Mouse (Mus musculus): ENCODE measurements around the gene Ccl6. TPM values are rescaled to one million over a fixed set of nuclear protein-coding genes. Genes with fewer than 3 reads are reported as not detected.

The Ccl6 gene
- 4.9 and 10.4 TPM in 2 replicates for polyA plus RNA-seq (2012; rRNA removed)

DNA sequence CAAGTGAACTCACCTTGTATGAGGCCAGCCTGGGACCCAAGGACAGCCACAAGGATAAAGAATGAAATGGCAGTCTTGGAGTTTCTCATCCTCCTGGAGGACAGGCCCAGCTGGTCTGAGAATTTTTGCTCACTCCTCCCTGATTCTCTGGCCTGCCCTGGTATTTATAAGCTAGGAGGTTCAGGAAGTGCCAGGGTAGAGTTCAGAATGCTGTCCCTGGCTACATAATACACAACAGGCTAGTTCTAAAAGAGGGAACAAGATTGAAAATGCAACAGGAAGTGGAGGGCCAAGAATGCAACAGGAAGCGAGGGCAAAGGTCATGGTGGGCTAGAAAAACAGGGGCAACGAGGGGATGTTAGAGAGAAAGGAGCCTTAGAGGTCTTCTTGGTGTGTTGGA, at the start of gene Ccl6:
Gene Ccl6, minus strand, starts transcription at position 235 of the 400 bp plus-strand sequence.
- Histone ChIP-seq H3K4me1 (replicated peaks; ENCODE audit: control insufficient read depth, insufficient read depth, low read length) (peaks cover 5% of the 10 kb centered on the region), H3K27me3 (ENCODE audit: control insufficient read depth, insufficient read depth, low read length) (no peaks in the 10 kb centered on the region), H3K27ac (ENCODE audit: control insufficient read depth, insufficient read depth, low read length) (peak within 1 kb of the TSS; percentile 29; the same call in 1 of the 2 replicates), H3K36me3 (ENCODE audit: control insufficient read depth, insufficient read depth, low read length) (no peaks in the 10 kb centered on the region), H3K4me3 (ENCODE audit: control insufficient read depth, insufficient read depth, low read length) (no peak within 1 kb of the TSS)
- no peak for DNase-seq
- WGBS, result 40% methylated on average over 2 of the region's 2 CpGs
- TF ChIP-seq CTCF (IDR thresholded peaks at IDR 0.05; ENCODE audit: borderline replicate concordance, control insufficient read depth, extremely low read depth, insufficient read depth, low read length, poor library complexity) (no peak), POLR2A (IDR thresholded peaks at IDR 0.05; ENCODE audit: control insufficient read depth, extremely low read depth, insufficient read depth, low read length, poor library complexity) (no peak)

DNA sequence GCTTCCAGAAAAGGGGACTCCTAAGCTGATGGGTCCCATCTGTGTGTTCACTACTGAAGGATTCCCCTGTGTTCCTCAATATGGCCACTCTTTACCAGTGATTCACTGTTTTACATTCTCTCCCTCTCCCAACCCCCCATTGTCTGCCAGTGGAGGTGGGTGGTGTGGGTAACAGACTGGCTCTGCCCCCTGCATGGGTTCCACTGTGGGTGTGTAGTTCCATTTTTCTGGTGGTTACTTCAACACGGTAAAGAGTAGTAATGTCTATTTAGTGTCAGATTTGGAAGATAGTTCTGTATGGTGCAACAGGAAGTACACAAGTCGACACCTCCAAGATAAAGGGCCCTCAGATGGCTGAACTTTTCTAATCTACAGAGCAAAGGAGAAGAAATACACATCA, 48.3 kb upstream of the Ccl6 start:
- WGBS, result 4% methylated on average over 2 of the region's 2 CpGs
- H3K27ac ChIP-seq (ENCODE audit: control insufficient read depth, insufficient read depth, low read length), result peak overlapping the region; percentile 75

DNA sequence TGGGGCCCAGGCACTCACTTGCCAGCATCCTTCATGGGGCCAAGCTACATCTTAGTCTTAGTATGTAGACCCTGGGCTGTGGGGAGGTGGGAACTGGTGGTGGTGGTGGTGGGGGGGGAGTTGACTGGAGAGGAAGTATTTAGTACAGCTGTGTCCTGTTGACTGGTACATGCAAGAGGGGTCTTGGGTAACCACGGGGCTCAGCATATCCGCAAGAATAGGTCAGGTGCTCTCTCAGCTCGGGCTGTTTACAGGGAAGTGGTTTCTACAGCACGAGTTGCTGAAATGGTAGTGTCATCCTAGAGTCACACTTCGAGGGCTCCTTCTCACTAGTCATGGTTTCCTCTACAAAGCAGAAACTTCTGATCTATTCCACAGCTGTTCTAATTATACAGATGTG, 47.3 kb upstream of the Ccl6 start:
- Histone ChIP-seq H3K4me1 (replicated peaks; ENCODE audit: control insufficient read depth, insufficient read depth, low read length) (peaks cover 15% of the 10 kb centered on the region), H3K27ac (ENCODE audit: control insufficient read depth, insufficient read depth, low read length) (peak overlapping the region; percentile 97), H3K4me3 (ENCODE audit: control insufficient read depth, insufficient read depth, low read length) (peak overlapping the region; percentile 2; the same call in 1 of the 2 replicates), H3K36me3 (ENCODE audit: control insufficient read depth, insufficient read depth, low read length) (no peaks in the 10 kb centered on the region), H3K27me3 (ENCODE audit: control insufficient read depth, insufficient read depth, low read length) (no peaks in the 10 kb centered on the region)
- 6% methylated on average over 5 of the region's 5 CpGs for WGBS
- DNase-seq, result peak; percentile 68
- TF ChIP-seq POLR2A (IDR thresholded peaks at IDR 0.05; ENCODE audit: control insufficient read depth, extremely low read depth, insufficient read depth, low read length, poor library complexity) (no peak), CTCF (IDR thresholded peaks at IDR 0.05; ENCODE audit: borderline replicate concordance, control insufficient read depth, extremely low read depth, insufficient read depth, low read length, poor library complexity) (no peak)

More for the DNA sequence above, 48.3 kb upstream of the Ccl6 start:
- TF ChIP-seq CTCF (IDR thresholded peaks at IDR 0.05; ENCODE audit: borderline replicate concordance, control insufficient read depth, extremely low read depth, insufficient read depth, low read length, poor library complexity) (no peak), POLR2A (IDR thresholded peaks at IDR 0.05; ENCODE audit: control insufficient read depth, extremely low read depth, insufficient read depth, low read length, poor library complexity) (no peak)
- no peak overlapping the region for H3K4me3 ChIP-seq (ENCODE audit: control insufficient read depth, insufficient read depth, low read length)
- DNase-seq, result no peak
- H3K4me1 ChIP-seq (replicated peaks; ENCODE audit: control insufficient read depth, insufficient read depth, low read length), result peaks cover 15% of the 10 kb centered on the region
- H3K36me3 ChIP-seq (ENCODE audit: control insufficient read depth, insufficient read depth, low read length), result no peaks in the 10 kb centered on the region
- no peaks in the 10 kb centered on the region for H3K27me3 ChIP-seq (ENCODE audit: control insufficient read depth, insufficient read depth, low read length)

DNA sequence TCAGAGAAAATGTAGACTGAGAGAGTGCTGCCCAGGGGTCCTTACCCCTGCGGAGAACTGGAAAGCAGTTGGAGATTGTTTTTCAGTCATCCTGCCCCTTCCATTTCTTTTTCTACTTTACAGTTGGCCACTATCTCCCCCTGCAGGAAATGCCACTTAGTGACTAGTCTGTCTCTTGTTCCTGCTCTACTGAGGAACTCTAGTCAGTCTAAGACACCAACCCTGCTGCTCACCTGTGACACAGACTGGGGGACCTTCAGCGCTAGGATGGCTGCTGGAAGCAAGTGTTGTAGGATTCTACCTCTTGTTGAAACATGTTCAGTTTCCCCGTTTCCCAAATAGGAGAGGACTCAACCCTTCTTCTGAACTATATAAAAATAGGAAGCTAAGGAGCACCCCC, 46.6 kb upstream of the Ccl6 start:
- WGBS, result 24% methylated on average over 3 of the region's 3 CpGs
- no peak for TF ChIP-seq CTCF (IDR thresholded peaks at IDR 0.05; ENCODE audit: borderline replicate concordance, control insufficient read depth, extremely low read depth, insufficient read depth, low read length, poor library complexity)
- no peak for TF ChIP-seq POLR2A (IDR thresholded peaks at IDR 0.05; ENCODE audit: control insufficient read depth, extremely low read depth, insufficient read depth, low read length, poor library complexity)

GRCm38 (mm10) chr11:83638934-83639333, 46.0 kb upstream of the Ccl6 start:
- WGBS, result 57% methylated on average over 2 of the region's 2 CpGs
- TF ChIP-seq POLR2A (IDR thresholded peaks at IDR 0.05; ENCODE audit: control insufficient read depth, extremely low read depth, insufficient read depth, low read length, poor library complexity) (no peak), CTCF (IDR thresholded peaks at IDR 0.05; ENCODE audit: borderline replicate concordance, control insufficient read depth, extremely low read depth, insufficient read depth, low read length, poor library complexity) (no peak)
- Histone ChIP-seq H3K4me3 (ENCODE audit: control insufficient read depth, insufficient read depth, low read length) (no peak overlapping the region), H3K27ac (ENCODE audit: control insufficient read depth, insufficient read depth, low read length) (peak overlapping the region; percentile 96), H3K4me1 (replicated peaks; ENCODE audit: control insufficient read depth, insufficient read depth, low read length) (peaks cover 17% of the 10 kb centered on the region), H3K27me3 (ENCODE audit: control insufficient read depth, insufficient read depth, low read length) (no peaks in the 10 kb centered on the region), H3K36me3 (ENCODE audit: control insufficient read depth, insufficient read depth, low read length) (no peaks in the 10 kb centered on the region)
- no peak for DNase-seq

More for the DNA sequence above, 46.6 kb upstream of the Ccl6 start:
- Histone ChIP-seq H3K36me3 (ENCODE audit: control insufficient read depth, insufficient read depth, low read length) (no peaks in the 10 kb centered on the region), H3K27ac (ENCODE audit: control insufficient read depth, insufficient read depth, low read length) (peak overlapping the region; percentile 96), H3K4me3 (ENCODE audit: control insufficient read depth, insufficient read depth, low read length) (no peak overlapping the region), H3K27me3 (ENCODE audit: control insufficient read depth, insufficient read depth, low read length) (no peaks in the 10 kb centered on the region), H3K4me1 (replicated peaks; ENCODE audit: control insufficient read depth, insufficient read depth, low read length) (peaks cover 15% of the 10 kb centered on the region)
- DNase-seq, result peak; percentile 64

GRCm38 (mm10) chr11:83636742-83637235, 43.9 kb upstream of the Ccl6 start:
- no peak overlapping the region for H3K4me3 ChIP-seq (ENCODE audit: control insufficient read depth, insufficient read depth, low read length)
- no peaks in the 10 kb centered on the region for H3K36me3 ChIP-seq (ENCODE audit: control insufficient read depth, insufficient read depth, low read length)
- no peak for DNase-seq
- TF ChIP-seq CTCF (IDR thresholded peaks at IDR 0.05; ENCODE audit: borderline replicate concordance, control insufficient read depth, extremely low read depth, insufficient read depth, low read length, poor library complexity), result no peak
- TF ChIP-seq POLR2A (IDR thresholded peaks at IDR 0.05; ENCODE audit: control insufficient read depth, extremely low read depth, insufficient read depth, low read length, poor library complexity), result no peak
- WGBS, result 83% methylated on average over 1 of the region's 1 CpGs
- H3K27ac ChIP-seq (ENCODE audit: control insufficient read depth, insufficient read depth, low read length), result no peak overlapping the region
- peaks cover 17% of the 10 kb centered on the region for H3K4me1 ChIP-seq (replicated peaks; ENCODE audit: control insufficient read depth, insufficient read depth, low read length)
- H3K27me3 ChIP-seq (ENCODE audit: control insufficient read depth, insufficient read depth, low read length), result no peaks in the 10 kb centered on the region

DNA sequence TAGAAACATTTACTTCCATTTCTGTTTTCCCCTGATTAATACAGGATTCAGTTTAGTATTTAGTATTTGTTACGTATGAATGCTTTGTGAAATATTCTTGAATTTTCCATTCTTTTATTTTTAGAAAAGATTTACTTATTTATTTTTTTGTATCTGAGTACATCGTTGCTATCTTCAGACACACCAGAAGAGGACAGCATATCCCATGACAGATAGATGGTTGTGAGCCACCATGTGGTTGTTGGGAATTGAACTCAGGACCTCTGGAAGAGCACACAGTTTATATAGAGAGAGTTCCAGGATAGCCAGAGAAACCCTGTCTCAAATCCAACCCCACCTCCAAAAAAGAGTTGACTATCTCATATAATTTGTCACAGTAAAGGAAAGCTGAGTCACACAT, 42.0 kb upstream of the Ccl6 start:
- Histone ChIP-seq H3K36me3 (ENCODE audit: control insufficient read depth, insufficient read depth, low read length) (no peaks in the 10 kb centered on the region), H3K27me3 (ENCODE audit: control insufficient read depth, insufficient read depth, low read length) (no peaks in the 10 kb centered on the region), H3K4me1 (replicated peaks; ENCODE audit: control insufficient read depth, insufficient read depth, low read length) (peaks cover 9% of the 10 kb centered on the region), H3K27ac (ENCODE audit: control insufficient read depth, insufficient read depth, low read length) (no peak overlapping the region), H3K4me3 (ENCODE audit: control insufficient read depth, insufficient read depth, low read length) (no peak overlapping the region)
- TF ChIP-seq CTCF (IDR thresholded peaks at IDR 0.05; ENCODE audit: borderline replicate concordance, control insufficient read depth, extremely low read depth, insufficient read depth, low read length, poor library complexity) (no peak), POLR2A (IDR thresholded peaks at IDR 0.05; ENCODE audit: control insufficient read depth, extremely low read depth, insufficient read depth, low read length, poor library complexity) (no peak)
- 91% methylated on average over 2 of the region's 2 CpGs for WGBS
- DNase-seq, result no peak
